Mouse (Mus musculus): ENCODE measurements around the gene E030025P04Rik.

GRCm38 (mm10) chr11:109106181-109106580, 38.0 kb downstream of the E030025P04Rik start:
- TF ChIP-seq CTCF (IDR thresholded peaks at IDR 0.05; ENCODE audit: borderline replicate concordance, insufficient read depth, low read length) (no peak), POLR2A (IDR thresholded peaks at IDR 0.05; ENCODE audit: low read depth, low read length) (no peak)
